Mouse (Mus musculus): Measurements from ENCODE around the gene Clstn1. TPM values are rescaled to one million over a fixed set of nuclear protein-coding genes. Genes with fewer than 3 reads are reported as not detected.
"Not testable (repeated sequence)": the region's sequence is repeated elsewhere in the genome, so short reads cannot be mapped to it uniquely, and the experiment has no call there.

The Clstn1 gene
- polyA plus RNA-seq, 1 experiment from 2014 or later, result 64.3 TPM

GRCm38 (mm10) chr4:149614869-149615268, 28.6 kb downstream of the Clstn1 start:
- Histone ChIP-seq H3K27ac (no peak overlapping the region), H3K27me3 (no peaks in the 10 kb centered on the region), H3K4me1 (replicated peaks) (peaks cover 5% of the 10 kb centered on the region; the same call in 1 of the 2 replicates), H3K9ac (replicated peaks) (no peak overlapping the region), H3K9me3 (peaks cover 4% of the 10 kb centered on the region), H3K36me3 (peaks cover 19% of the 10 kb centered on the region), H3K4me3 (replicated peaks) (no peak overlapping the region), H3K4me2 (no peak overlapping the region)
- ATAC-seq (ENCODE audit: insufficient number of reproducible peaks, insufficient read depth, low FRiP score, low TSS enrichment, low read depth), result no peak
- over 99% methylated on average over 3 of the region's 3 CpGs for WGBS

DNA sequence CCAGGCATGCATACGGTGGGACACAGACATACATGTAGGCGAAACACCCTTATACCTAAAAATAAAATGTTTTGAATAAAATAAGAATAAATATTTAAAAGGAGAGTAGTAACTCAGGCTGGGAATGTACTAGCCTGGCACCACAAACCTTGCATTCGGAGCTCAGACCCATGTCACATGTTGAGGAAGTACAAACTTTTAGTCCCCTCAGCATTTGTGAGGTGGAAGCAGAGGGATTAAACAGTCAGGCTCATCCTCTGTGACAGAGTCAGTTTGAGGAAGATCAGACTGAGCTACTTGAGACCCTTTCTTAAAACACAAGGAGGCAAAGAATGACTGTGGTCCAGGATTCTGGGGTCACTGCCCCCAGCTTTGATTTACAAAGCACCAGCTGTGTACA, 30.7 kb downstream of the Clstn1 start:
- not testable (repeated sequence) for ATAC-seq (ENCODE audit: insufficient number of reproducible peaks, insufficient read depth, low FRiP score, low TSS enrichment, low read depth); H3K4me3 ChIP-seq (replicated peaks); H3K9me3 ChIP-seq; H3K27ac ChIP-seq; H3K27me3 ChIP-seq; H3K9ac ChIP-seq (replicated peaks); H3K4me1 ChIP-seq (replicated peaks); H3K4me2 ChIP-seq
- peaks cover 19% of the 10 kb centered on the region for H3K36me3 ChIP-seq
- 69% methylated on average over 3 of the region's 3 CpGs for WGBS

GRCm38 (mm10) chr4:149619988-149620387, 33.7 kb downstream of the Clstn1 start:
- H3K4me3 ChIP-seq (replicated peaks), result no peak overlapping the region
- WGBS, result 33% methylated on average over 8 of the region's 8 CpGs
- no peaks in the 10 kb centered on the region for H3K27me3 ChIP-seq
- H3K4me2 ChIP-seq, result no peak overlapping the region
- peaks cover 4% of the 10 kb centered on the region; the same call in 1 of the 2 replicates for H3K4me1 ChIP-seq (replicated peaks)
- no peak overlapping the region for H3K27ac ChIP-seq
- H3K36me3 ChIP-seq, result peaks cover 19% of the 10 kb centered on the region
- no peak overlapping the region for H3K9ac ChIP-seq (replicated peaks)
- no peak for ATAC-seq (ENCODE audit: insufficient number of reproducible peaks, insufficient read depth, low FRiP score, low TSS enrichment, low read depth)
- H3K9me3 ChIP-seq, result peaks cover 1% of the 10 kb centered on the region

DNA sequence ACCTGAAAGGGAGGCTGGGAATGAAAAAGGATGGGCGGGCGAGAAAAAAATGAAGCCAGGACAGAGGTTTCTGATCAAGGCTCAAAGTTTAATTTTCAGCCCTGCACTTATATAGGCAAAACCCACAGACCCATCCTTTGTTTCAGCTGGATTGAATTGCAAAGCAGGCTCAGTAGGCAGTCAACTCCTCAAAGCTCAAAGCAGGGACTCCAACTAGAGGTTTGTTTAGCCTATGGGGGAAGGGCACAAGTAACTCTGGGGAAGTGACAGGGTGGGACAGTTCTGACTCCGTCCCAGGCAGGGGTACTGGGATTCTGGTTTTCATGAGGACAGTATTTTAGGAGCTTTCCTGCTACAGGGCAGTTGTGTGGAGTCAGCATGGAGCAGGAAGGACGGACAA, 35.0 kb downstream of the Clstn1 start:
- ATAC-seq (ENCODE audit: insufficient number of reproducible peaks, insufficient read depth, low FRiP score, low TSS enrichment, low read depth), result no peak
- no peak overlapping the region for H3K4me2 ChIP-seq
- no peaks in the 10 kb centered on the region for H3K27me3 ChIP-seq
- H3K4me1 ChIP-seq (replicated peaks), result peaks cover 4% of the 10 kb centered on the region; the same call in 1 of the 2 replicates
- H3K27ac ChIP-seq, result no peak overlapping the region
- peaks cover 6% of the 10 kb centered on the region; the same call in 1 of the 2 replicates for H3K36me3 ChIP-seq
- 73% methylated on average over 4 of the region's 4 CpGs for WGBS
- no peak overlapping the region for H3K4me3 ChIP-seq (replicated peaks)
- H3K9me3 ChIP-seq, result no peaks in the 10 kb centered on the region
- no peak overlapping the region for H3K9ac ChIP-seq (replicated peaks)

GRCm38 (mm10) chr4:149623711-149624110, 37.4 kb downstream of the Clstn1 start:
- peaks cover 18% of the 10 kb centered on the region for H3K4me1 ChIP-seq (replicated peaks)
- H3K4me2 ChIP-seq, result no peak overlapping the region
- no peaks in the 10 kb centered on the region for H3K27me3 ChIP-seq
- no peak overlapping the region for H3K4me3 ChIP-seq (replicated peaks)
- no peak overlapping the region for H3K27ac ChIP-seq
- 92% methylated on average over 5 of the region's 5 CpGs for WGBS
- H3K9me3 ChIP-seq, result no peaks in the 10 kb centered on the region
- no peak overlapping the region for H3K9ac ChIP-seq (replicated peaks)
- peaks cover 20% of the 10 kb centered on the region; the same call in 1 of the 2 replicates for H3K36me3 ChIP-seq
- ATAC-seq (ENCODE audit: insufficient number of reproducible peaks, insufficient read depth, low FRiP score, low TSS enrichment, low read depth), result no peak

GRCm38 (mm10) chr4:149626809-149627208, 40.5 kb downstream of the Clstn1 start:
- Histone ChIP-seq H3K27me3 (no peaks in the 10 kb centered on the region), H3K9ac (replicated peaks) (no peak overlapping the region), H3K27ac (no peak overlapping the region), H3K36me3 (peaks cover 42% of the 10 kb centered on the region), H3K4me2 (no peak overlapping the region), H3K4me3 (replicated peaks) (no peak overlapping the region), H3K4me1 (replicated peaks) (peaks cover 14% of the 10 kb centered on the region), H3K9me3 (no peaks in the 10 kb centered on the region)
- WGBS, result 90% methylated on average over 17 of the region's 17 CpGs
- no peak for ATAC-seq (ENCODE audit: insufficient number of reproducible peaks, insufficient read depth, low FRiP score, low TSS enrichment, low read depth)

DNA sequence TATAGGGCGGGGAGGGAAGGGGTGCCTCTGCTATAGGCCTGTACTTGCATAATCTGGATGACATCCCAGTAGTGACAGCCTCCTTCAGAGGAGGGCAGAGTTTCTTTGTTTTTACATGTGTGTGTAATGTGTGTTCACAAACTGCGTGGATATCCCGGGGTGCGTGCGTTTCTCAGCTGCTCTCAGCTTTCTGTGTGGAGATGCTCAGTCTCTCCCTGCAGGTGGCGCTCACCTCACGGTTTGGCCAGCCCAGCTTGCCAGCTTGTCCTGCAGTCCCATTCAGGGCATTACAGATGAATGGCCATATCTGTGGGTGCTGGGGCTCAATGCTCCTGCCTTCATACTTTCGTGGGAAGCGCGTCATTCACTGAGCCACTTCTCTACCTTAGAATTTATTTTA, 42.1 kb downstream of the Clstn1 start:
- no peak overlapping the region for H3K27ac ChIP-seq
- H3K4me2 ChIP-seq, result no peak overlapping the region
- 78% methylated on average over 10 of the region's 10 CpGs for WGBS
- H3K36me3 ChIP-seq, result peaks cover 53% of the 10 kb centered on the region
- H3K9ac ChIP-seq (replicated peaks), result no peak overlapping the region
- no peaks in the 10 kb centered on the region for H3K9me3 ChIP-seq
- H3K27me3 ChIP-seq, result no peaks in the 10 kb centered on the region
- ATAC-seq (ENCODE audit: insufficient number of reproducible peaks, insufficient read depth, low FRiP score, low TSS enrichment, low read depth), result no peak
- H3K4me1 ChIP-seq (replicated peaks), result peaks cover 14% of the 10 kb centered on the region
- no peak overlapping the region for H3K4me3 ChIP-seq (replicated peaks)

- H3K9ac ChIP-seq (replicated peaks), result no peak overlapping the region
- no peak for ATAC-seq (ENCODE audit: insufficient number of reproducible peaks, insufficient read depth, low FRiP score, low TSS enrichment, low read depth)
- WGBS, result 85% methylated on average over 9 of the region's 9 CpGs
- no peaks in the 10 kb centered on the region for H3K27me3 ChIP-seq
- peaks cover 57% of the 10 kb centered on the region for H3K36me3 ChIP-seq
- no peak overlapping the region for H3K27ac ChIP-seq
- no peak overlapping the region for H3K4me3 ChIP-seq (replicated peaks)
- H3K4me1 ChIP-seq (replicated peaks), result peaks cover 14% of the 10 kb centered on the region
- no peak overlapping the region for H3K4me2 ChIP-seq
- H3K9me3 ChIP-seq, result no peaks in the 10 kb centered on the region
Observed at GRCm38 (mm10) chr4:149628810-149629209, 42.5 kb downstream of the Clstn1 start.

GRCm38 (mm10) chr4:149632670-149633307, 46.5 kb downstream of the Clstn1 start:
- no peak overlapping the region for H3K9ac ChIP-seq (replicated peaks)
- H3K4me2 ChIP-seq, result no peak overlapping the region
- 88% methylated on average over 9 of the region's 9 CpGs for WGBS
- peaks cover 78% of the 10 kb centered on the region for H3K36me3 ChIP-seq
- H3K27me3 ChIP-seq, result no peaks in the 10 kb centered on the region
- no peak overlapping the region for H3K4me3 ChIP-seq (replicated peaks)
- H3K4me1 ChIP-seq (replicated peaks), result peaks cover 4% of the 10 kb centered on the region; the same call in 1 of the 2 replicates
- H3K27ac ChIP-seq, result no peak overlapping the region
- ATAC-seq (ENCODE audit: insufficient number of reproducible peaks, insufficient read depth, low FRiP score, low TSS enrichment, low read depth), result no peak
- no peaks in the 10 kb centered on the region for H3K9me3 ChIP-seq

GRCm38 (mm10) chr4:149634157-149634556, 47.9 kb downstream of the Clstn1 start:
- H3K9ac ChIP-seq (replicated peaks), result no peak overlapping the region
- no peaks in the 10 kb centered on the region for H3K27me3 ChIP-seq
- no peak overlapping the region for H3K27ac ChIP-seq
- H3K36me3 ChIP-seq, result peaks cover 84% of the 10 kb centered on the region
- no peak overlapping the region for H3K4me2 ChIP-seq
- H3K4me1 ChIP-seq (replicated peaks), result no peaks in the 10 kb centered on the region
- 81% methylated on average over 1 of the region's 1 CpGs for whole genome bisulfite sequencing
- H3K9me3 ChIP-seq, result no peaks in the 10 kb centered on the region
- ATAC-seq (ENCODE audit: insufficient number of reproducible peaks, insufficient read depth, low FRiP score, low TSS enrichment, low read depth), result no peak
- H3K4me3 ChIP-seq (replicated peaks), result no peak overlapping the region

DNA sequence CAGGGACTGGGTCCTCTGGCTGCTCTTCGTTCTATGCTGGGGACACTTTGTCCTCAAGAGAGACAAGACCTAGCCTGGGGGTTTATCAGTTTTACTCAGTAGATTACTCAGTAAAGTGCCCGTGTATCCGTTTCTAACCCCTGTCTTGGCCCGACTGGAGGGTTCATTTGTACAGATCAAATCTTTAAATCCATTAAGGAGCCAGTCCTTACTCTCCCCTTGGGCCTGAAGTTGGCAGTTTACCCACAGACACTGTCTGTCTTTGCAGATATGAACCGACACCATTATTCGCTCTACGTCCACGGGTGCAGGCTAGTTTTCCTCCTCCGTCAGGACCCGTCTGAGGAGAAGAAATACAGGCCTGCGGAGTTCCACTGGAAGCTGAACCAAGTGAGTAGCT, 48.7 kb downstream of the Clstn1 start:
- 93% methylated on average over 11 of the region's 11 CpGs for WGBS
- H3K4me1 ChIP-seq (replicated peaks), result no peaks in the 10 kb centered on the region
- no peaks in the 10 kb centered on the region for H3K9me3 ChIP-seq
- H3K27me3 ChIP-seq, result no peaks in the 10 kb centered on the region
- peaks cover 85% of the 10 kb centered on the region for H3K36me3 ChIP-seq
- no peak overlapping the region for H3K9ac ChIP-seq (replicated peaks)
- ATAC-seq (ENCODE audit: insufficient number of reproducible peaks, insufficient read depth, low FRiP score, low TSS enrichment, low read depth), result no peak
- H3K4me2 ChIP-seq, result no peak overlapping the region
- no peak overlapping the region for H3K27ac ChIP-seq
- H3K4me3 ChIP-seq (replicated peaks), result no peak overlapping the region

DNA sequence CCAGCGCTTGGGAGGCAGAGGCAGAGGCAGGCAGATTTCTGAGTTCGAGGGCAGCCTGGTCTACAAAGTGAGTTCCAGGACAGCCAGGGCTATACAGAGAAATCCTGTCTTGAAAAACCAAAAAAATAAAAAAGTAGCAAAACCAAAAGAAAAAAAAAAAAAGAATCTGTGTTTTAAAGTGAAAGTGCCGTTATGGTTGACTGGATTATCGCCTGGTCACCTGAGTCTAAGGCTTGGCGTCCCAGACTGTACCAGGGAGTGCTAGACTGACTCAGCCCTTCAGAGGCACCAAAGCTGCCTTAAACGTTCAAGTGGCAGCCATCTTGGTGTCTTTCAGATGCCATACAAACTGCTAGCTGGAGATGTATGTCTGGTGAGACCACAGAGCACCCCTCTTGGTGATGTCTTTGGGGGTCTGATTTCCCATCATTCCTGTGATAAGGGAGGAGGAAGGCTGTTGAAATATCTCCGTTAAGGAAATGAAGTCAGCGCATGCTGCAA, 49.7 kb downstream of the Clstn1 start:
- Histone ChIP-seq H3K4me1 (replicated peaks) (no peaks in the 10 kb centered on the region), H3K36me3 (peaks cover 85% of the 10 kb centered on the region), H3K9me3 (no peaks in the 10 kb centered on the region), H3K4me3 (replicated peaks) (no peak overlapping the region), H3K27me3 (no peaks in the 10 kb centered on the region), H3K27ac (0 out of 2 replicates have a peak overlapping the region, but pooled peaks have one; percentile 13), H3K9ac (replicated peaks) (no peak overlapping the region), H3K4me2 (no peak overlapping the region)
- 91% methylated on average over 8 of the region's 8 CpGs for WGBS
- ATAC-seq (ENCODE audit: insufficient number of reproducible peaks, insufficient read depth, low FRiP score, low TSS enrichment, low read depth), result no peak
